Mouse (Mus musculus) ovary, postnatal 36 days (tissue): ENCODE measurements at regions not wholly inside any gene's neighbourhood (a gene's known extent, or its start where the extent isn't known, plus 50 kb on each side); places are given as distances from the start of the nearest gene placed in this dataset.

ENCODE experiments used
- DNase-seq: peaks from one replicate; pipeline ENCODE4 v3.0.0; 2022; ENCODE audit warnings: low spot score, mixed read lengths

DNA sequence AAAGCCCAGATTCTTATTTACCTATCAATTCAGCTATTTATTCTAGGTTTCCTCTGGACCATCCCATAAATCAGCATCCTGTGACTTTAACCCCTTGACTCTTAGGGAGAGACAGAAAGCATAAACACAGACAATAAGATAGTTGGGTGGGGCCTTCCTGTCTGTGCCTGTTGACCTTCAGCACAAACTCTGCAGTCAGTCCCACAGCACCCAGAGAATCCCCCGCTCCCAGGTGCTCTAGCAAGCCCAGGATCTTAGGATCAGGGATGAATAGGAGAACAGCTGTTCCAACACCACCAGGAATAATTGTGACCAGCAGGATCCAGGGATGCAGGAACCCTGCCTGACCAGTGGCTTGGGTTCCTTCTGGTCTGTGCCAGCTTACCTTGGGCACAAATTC is 107.8 kb downstream of the Basp1 start:
- no peak for DNase-seq

DNA sequence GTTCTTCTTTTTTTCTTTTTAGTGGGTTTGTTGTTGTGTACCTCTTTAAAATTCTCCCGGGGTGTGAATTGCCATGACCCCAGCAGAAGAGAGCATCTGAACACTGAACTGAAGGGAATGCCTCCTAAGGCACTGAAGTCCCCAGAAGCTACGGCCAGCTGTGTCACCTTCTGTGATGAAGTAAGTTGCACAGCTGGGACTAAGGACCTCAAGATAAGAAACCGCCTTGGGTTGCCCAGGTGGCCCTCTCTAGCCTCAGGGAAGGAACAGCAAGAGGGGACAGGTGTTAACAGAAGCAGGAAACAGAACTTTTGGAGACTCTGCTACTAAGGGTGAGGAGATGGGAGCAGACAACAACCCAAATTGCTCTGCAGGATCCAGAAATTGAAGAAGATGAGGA is 110.2 kb downstream of the Basp1 start:
- no peak for DNase-seq

DNA sequence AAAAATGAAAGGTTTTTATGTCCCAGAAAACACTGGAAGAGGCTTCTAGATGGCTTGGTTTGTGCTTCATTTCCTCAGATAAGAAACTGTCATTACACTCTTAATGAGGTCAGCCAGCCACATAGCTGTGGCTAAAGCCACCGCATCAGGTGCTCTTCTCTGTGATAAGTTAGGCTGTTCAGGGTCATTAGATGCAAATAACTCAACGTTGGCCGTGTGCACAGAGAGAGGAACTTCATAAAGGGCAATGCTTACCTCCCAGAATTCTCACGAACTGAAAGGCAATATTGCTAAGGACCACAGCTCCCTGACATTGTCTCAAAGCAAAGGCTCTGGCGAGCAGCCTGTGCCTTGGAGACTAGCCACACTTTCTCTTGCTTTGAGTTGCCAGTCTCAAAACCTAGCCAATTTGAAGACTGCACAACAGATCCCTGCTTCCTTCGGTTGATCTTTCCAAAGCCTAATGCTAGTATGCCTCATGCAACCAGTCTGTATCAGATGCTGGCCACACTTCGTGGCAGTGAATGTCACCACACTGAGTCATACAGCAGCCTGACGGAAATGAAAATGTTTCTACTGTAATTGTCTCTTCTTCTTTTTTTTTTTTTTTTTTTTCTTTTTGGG is 110.8 kb downstream of the Basp1 start:
- peak; percentile 18 for DNase-seq

DNA sequence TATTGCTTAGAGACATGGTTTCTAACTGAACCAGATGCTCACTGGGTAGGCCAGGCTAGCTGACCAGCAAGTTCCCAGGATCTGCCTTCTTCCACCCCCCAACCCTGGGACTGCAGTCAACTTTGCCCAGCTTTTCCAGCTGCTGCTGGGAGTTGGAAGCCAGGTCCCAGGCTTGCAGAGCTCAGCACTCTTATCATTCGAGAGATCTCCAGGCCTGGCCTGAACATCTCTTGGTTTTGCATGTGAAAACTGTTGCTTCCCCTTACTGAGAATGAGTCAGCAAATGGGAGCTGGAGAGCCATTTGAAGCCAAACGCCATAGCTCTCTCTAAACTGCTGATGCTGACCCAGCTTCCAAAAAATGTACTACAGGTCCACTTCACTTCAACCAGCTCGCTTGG is 111.8 kb downstream of the Basp1 start:
- DNase-seq, result no peak

DNA sequence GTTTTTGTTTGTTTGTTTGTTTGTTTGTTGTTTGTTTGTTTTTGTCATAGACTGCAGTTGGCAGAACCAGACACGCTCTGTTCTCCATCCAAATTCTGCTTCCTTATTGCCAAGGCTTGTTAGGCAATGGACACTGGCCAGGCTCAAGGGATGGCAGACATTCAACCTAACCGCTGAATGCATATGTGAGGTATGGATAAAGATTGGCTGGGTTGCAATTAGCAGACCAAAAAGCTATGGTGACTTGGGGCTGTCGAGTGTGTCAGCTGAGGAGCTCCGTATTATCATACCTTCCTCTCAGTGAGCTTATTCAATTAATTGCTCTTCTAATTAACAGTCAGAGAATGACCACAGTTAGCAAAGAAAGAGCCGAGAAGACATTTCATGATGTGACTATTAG is 116.3 kb downstream of the Basp1 start:
- DNase-seq, result no peak

DNA sequence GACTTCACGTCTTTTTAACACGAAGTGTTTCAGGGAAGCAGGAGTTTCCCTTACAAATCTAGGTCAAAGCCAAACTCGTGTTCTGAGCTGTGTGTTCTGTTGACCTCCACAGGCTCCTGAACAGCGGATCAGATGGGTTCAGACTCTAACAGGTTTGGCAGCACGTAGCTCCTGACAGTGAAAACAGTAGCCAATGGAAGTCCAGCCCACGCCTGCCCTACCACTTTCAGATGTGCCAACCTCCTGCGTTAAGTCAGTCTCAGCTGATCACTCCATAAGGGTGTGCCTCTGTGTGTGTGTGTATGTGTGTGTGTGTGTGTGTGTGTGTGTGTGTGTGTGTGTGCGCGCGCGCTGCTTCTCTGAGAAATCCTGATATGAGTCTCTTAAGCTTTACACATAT is 116.8 kb downstream of the Basp1 start:
- no peak for DNase-seq

DNA sequence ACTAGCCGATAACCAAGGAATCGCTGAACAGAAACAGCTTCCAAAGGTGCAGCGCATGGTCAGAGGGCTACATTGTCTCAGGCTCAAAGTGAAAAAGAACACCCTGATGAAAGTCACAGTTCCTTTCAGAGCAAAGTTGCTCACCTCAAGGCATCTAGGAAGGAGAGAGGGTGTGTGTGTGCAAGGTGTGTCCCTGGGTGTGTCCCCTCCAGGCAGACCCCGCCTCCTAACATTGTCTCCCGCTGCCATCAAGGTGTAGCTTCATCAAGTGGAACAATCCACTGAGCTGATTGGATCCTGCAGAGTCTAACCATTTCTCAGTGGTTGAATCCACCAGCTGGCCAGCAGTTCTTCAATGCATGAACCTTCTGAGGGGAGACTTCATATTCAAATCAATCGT is 117.8 kb downstream of the Basp1 start:
- no peak for DNase-seq

DNA sequence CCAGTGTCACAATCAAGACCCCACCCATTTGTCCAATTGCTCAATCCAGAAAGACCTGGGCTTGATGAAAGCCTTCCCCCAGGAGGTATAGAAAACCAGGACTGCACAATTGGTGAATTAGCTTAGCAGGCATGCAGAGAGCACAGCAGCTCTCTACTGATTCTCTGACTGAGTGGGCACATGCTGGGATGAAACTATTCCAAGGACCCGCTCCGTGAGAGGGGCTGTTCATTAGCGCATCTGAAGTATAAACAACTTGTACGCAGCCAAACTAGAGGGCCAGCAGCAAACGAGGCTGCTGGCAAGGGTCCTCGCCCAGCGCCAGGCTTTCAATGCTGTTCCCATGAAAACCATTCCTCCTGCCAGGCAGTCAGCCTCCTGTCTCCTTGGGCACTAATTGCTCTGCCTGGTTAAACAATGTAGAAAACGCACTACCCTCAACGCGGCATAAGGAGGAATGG is 122.3 kb downstream of the Basp1 start:
- no peak for DNase-seq

DNA sequence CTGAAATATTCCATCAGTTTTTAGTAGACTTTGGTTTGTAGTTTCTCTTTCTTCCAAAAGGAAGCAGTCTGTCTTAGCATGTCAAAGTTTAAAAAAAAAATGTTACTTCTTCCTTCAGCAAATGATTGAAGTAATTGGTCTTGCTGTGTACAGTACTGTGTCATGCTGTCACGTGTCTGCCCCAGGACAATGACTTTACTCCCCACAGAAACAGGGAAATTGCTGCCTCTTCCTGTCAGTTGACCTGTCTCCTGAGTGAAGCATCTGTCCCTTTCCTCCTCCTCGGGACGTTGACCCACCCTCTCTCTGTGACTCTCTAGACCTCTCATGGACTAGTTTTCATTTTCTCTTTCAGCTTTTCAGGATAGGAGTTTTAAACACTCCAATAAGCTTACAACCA is 125.7 kb downstream of the Basp1 start:
- no peak for DNase-seq

DNA sequence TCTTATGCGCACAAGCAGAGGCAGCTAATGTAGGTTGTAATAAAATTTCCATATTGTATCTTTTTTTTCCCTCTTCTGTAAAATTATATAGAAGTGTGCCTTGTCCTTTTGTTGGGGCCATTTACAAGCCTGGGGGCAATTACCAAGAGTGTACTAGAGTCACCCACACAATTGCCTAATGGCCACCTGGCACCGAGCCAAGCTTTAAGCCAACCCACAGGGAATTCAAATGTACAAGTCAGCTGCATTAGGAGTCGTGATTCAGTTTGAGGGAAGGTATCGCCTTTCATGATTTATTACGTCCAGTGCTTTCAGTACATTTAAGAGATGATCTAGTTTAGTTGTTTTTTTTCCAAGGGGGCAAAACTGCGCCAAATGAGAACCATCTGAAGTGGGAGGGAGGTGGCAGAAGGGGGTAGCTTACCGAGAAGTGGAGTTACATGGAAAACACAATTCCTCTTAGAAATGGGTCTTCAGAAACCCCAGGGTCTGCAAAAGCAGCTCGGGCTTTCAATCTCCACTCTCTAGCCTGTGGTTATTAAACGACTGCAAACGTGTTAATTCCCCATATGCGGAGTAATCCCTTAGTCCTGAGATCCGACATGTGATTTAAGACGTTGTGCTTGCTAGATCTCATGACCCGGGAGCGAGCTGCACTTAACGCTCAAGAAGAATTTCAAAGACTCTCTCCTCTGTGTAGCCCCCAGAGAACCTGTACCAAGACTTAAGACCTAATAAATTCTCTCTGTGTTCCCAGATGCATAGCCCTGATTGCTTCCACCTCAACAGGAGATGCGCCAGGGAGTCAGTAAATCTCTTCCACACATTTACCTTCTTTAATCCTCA is 129.0 kb downstream of the Basp1 start:
- DNase-seq, result no peak

DNA sequence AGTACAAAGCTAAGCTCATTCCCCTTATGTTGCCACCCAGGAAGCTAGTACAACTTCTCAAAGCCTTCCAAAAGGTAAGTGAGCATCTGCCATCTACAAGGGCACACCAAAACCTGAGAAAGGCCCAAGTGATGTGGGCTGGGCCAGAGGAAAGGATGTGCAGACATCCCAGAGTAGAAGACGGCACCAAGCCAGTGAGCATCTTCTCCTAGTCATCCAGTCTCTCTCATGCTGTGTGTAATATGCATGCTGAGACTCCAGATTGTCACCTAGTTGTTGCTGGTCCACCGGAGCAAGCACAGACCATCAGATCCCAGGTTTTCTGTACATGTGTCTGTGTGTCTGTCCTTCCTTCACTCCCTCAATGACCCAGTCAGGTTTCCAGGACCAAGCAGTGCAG is 129.9 kb downstream of the Basp1 start:
- DNase-seq, result no peak

DNA sequence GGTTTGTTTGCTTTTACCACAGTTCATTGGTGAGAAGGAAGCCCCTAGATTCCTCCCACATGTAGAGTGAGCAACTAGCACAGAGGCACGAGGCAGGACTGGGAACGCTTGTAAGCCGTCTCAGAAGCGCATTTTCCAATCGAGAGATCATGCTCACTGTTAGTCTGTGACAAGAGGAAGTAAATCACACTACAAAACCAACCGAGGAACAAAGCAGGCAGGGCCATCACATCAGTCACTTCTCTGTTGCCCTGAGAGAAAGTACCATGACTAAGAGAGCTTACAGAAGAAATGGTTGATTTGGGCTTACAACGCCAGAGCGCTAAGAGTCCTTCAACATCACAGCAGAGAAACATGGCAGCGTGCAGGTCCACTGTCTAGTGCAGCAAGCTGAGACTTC is 131.2 kb downstream of the Basp1 start:
- no peak for DNase-seq

DNA sequence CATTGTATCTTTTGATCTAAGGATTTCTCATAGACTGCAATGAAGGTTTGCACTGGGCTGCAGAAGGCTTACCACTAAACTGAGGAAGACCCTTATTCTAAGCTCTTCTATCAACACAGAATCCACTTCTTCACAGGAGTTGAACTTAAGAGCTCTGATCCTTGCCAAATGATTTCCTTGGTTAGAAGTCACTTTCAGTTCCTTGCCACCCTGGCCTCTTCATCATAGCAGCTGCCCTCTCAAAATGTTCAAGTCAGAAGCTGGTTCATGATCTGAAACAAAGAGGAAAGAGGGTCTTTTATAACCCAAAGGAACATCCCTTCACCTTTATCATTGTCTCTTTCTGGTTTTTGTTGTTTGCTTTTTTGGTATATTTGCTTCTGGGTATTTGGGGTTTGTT is 131.6 kb downstream of the Basp1 start:
- no peak for DNase-seq

DNA sequence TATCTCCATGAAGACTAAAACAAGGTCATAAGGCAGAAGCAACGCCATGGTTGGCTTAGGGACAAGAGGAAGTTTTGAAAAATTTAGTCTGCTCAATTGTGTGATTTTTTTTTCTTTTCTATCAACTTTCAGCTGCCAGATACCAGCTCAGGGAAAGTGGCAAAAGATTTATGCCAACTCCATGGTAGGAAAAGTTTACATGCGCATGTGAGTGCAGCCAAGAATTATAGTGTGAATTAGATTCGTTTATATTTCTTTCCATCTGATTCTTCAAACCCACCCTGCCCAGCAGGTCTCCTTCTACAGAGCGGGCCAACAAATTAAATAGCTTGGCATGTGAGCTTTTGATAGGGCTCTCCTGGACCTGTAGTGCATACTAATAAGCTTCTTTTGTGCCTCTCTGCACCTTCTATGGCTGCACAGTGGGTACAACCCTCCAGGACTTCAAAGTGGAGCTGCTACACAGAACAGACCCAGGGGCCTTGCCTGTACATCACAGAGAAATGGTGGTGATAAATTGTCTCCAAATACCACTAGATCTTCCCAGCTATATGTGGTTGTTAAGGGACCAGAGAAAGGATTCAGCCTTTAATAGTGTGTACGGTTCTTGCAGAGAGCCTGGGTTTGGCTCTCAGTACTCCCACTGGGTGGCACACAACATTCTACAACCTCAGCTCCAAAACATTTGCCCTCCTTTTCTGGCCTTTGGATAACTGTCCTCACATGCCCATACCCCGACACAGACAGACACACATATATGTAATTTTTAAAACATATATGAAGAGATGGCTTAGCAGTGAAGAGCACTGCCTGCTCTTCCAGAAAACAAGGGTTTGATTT is 135.0 kb downstream of the Basp1 start:
- DNase-seq, result no peak

DNA sequence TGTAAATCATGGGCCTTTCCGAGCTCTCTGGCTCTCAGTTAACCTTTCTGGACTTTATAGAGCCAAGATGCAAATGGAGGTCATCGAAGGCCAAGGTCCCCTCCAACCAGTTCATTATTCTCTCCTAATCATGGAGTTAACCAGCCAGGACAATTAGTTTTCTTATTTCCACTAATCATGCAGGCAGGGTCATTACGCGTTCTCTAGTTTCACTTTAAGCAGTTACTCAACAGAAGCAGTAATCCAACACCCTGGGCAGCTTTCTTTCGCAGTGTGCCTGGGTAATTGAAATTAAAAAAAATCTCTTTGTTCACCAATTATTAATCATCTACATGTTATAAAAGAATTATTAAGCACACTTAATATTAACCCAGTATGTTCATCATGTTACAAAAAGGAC is 137.3 kb downstream of the Basp1 start:
- no peak for DNase-seq

DNA sequence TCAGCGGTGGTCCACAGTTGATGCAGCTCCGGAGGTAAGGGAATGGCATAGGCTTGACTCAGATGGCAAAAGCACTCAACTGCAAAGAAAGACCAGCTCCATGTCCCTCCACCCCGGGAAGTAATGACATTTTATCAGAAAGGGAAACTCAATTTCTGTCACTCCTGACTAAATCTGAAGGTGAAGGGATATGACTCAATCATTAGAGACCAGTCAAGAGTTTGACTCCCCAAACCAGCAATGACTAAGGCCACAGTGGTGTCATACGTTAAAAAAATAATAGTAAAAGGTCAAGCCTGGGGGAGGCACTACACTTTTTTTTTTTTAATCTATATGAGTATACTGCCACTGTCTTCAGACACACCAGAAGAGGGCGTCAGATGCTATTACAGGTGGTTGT is 141.7 kb downstream of the Basp1 start:
- DNase-seq, result no peak

DNA sequence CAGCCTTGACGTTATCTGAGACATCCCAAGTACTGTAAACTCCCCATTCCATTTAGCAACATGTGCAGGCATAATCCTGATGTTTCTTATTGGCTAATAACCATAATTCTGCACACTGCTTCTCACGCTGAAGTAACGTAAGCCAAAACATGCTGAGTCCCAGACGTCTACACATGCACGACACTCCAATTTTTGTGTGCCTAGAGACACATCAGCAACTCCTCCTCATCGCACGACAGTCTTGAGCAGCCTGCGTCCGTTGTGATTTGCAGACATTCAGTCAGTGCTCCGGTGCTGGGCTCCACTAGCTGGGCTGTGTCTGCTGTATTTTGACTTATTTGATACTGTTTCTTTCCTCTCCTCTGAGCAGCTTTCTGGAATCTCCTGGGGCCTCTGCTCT is 143.2 kb downstream of the Basp1 start:
- peak; percentile 7 for DNase-seq

DNA sequence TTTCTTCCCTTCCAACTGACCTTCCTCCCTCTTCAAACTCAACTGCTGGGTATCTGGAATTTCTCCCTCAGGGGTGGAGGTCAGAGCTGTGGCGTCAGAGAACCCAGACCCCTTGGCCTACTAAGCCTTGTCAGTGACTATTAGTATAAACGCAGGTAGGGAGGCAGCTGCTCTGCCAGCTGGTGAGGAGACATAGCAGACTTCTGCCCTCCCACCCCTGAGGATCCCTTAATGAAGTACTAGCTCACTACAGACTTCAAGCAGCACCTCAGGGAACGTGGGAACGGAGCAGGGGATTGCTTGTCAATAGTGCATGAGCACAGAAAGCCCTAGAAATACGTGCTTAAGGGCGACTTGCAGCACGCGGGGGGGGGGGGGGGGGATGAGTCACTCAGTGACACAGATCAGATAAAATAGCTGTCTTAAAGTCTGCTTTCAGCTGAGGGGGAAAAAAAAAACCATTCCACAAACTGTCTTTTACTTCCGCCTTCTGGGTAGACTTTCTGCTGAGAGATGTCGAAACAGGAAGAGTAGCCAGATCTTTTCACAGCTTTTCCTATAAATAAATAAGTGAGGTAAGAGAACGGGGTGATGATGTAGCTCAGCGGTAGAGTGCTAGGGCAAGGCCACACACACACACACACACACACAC is 144.1 kb downstream of the Basp1 start:
- no peak for DNase-seq

DNA sequence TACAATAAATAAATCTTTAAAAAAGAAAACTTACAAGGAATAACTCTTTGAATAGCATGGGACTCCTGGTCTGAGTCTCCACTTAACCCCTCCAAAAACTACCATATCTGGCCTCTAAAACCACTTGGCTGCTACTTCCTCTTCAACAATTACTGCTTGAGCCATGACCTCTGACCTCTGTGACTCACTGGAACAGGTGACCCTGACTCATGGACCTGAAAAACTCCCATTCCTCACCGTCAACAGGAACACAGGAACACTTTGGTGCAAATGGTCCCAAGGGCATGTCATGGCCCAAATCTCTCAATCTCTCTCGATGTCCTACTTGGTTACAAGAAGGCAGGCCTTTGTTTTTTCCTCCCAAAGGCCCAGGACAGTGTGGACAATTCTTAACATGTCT is 145.1 kb downstream of the Basp1 start:
- DNase-seq, result no peak

DNA sequence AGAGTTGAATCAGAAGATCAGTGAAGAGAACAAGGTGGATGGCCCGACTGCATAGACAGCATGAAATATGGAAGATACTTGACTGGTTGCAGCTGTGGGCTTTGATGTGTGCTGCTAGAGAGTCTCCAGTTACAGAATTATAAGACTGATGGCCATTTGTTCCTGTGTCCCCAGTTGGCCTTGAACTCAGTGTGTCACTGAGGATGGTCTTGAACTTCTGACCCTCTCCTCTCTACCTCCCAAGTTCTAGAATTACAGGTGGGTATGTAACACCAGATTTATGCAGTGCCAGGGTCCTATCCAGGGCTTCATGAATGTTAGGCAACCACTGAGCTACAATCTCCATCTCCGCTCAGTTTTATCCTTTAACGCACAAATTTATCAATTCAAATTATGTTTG is 146.1 kb downstream of the Basp1 start:
- no peak for DNase-seq

DNA sequence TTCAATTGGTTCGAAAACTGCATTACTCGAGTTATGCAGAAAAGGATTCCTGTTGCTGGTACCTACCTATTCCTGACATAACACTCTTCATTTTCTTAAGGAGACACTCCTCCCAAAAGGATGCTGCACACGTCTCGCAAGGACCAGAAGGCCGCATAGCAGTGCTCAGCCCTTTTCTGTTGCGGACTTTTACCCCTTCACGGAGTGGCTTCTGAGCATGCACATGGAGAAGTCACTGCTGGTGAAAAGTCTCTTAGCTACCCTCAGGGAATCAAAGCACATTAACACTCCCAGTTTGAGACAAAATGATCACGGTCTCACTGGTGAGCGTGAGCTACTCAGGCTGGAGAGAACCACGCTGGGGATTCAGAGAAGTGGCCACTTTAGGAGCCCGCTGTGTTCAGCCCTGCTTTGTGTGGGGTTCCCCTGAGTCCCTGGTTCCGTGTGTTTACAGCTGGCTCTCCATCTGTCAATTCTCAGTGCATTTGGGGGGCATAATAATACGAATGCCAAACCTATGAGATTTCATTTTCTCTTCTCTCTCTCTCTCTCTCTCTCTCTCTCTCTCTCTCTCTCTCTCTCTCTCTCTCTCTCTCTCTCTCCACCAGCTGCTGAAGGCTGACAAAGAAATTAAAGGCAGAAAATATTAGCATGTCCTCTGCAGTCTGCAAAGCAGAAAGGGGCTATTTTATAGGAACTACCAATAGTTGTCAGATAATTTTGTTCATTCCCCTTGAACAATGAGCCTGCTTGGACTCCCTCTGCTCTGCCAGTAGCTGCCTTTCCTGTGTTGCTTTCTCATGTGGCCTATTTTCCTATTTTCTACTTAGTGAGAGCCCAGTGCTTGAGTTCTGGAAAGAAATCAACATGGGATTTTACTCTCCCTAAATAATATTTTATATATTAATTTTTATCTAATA is 160.7 kb downstream of the Basp1 start:
- no peak for DNase-seq
